Mouse (Mus musculus): ENCODE results near the gene Epb41. TPM values are rescaled to one million over a fixed set of nuclear protein-coding genes. Genes with fewer than 3 reads are reported as not detected.

Epb41 gene
- total RNA-seq, 2 experiments from 2014 or later, result 86.0 to 131 TPM

DNA sequence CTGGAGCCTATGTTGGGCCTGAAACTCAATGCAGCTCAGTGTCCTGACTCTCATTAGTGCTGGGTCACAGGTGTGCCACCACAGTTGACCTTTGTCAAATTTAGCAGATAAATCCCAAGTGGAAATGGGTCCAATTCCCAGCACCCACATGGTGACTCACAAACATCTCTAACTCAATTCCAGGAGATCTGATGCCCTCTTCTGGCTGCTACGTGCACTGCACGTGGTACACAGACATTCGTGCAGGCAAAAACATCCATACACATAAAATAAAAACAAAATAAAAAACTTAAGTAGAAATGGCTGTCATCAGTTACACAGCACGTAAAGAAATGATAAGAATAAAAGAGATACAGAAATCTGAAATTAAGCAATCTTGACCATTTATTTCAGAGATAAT, 52.5 kb downstream of the Epb41 start:
- intact Hi-C loops (cut with DNase I), result loop anchor here (5.0 kb wide), 1 partner anchor 35 kb away; no protein-coding TSS in a partner anchor
- DNase-seq, result no peak

DNA sequence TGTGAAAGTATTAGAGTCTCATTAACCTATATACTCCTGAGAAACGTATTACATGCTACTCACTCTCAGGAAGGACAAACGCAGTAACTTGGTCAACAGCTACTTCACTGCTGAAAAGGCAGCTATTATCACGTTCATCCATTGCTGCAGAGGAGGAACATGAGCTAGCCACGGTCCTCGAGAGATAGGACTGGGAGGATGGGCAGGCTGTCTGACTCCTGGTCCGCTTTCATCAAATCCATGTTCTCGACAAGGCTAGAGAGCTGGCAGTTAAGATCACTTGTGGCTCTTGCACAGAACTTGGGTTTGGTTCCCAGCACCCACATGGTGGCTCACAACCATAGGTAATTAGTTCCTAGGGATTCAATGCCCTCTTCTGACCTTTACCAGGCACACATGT, 53.2 kb downstream of the Epb41 start:
- no peak for DNase-seq
- intact Hi-C loops (cut with DNase I), result loop anchor here (5.0 kb wide), 1 partner anchor 35 kb away; no protein-coding TSS in a partner anchor

DNA sequence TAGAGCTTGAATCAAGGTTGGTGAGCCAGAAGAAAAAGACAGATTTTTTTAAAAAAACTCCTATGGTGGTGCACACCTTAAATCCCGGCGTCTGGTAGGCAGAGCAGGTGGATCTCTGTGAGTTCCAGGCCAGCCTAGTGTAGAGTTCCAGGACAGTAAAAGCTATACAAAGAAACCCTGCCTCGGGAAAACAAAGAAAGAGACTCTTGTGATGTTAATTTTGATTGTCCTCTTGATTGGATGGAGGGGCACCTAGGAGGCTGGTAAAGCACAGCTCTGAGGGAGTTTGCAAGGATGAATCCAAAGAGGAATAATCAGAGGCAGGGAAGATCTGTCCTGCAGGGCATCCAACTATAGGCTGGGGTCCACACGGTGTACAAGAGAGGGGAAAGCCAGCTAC, 56.6 kb downstream of the Epb41 start:
- DNase-seq, result no peak
- intact Hi-C loops (cut with DNase I), result no loop called here

DNA sequence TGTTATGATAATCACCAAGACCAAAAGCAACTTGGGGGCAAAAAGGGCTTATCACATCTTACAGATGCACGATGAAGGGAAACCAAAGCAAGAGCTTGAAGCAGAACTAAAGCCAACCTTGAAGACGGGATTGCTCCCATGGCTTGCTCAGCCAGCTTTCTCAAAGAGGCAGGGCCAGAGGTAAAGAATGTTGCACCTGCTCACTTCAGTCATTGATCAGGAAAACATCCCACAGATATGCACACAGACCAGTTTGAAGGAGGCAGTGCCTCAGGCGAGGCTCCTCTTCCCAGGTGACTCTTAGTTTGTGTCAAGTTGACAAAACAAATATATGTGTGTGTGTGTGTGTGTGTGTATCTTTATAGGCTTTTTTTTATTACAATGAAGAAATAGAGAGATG, 59.7 kb downstream of the Epb41 start:
- DNase-seq, result no peak
- intact Hi-C loops (cut with DNase I), result no loop called here

DNA sequence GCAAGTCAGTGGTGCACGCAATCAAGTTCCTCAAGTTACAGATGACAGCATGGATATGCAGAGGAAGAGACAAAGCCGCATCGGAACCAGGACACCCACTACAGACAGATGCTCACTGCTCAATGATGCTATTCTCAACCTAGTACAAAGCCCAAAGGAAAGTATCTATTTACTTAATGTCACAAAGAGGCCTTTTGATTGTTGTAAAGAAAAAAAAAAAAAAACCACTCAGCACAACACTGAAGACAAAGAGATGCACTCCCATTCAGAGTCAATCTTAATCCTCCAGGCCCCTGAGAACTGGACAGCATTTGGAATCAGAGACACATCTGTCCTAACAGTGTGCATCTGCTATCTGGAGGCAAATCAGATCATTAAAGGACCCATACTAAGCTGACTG, 63.5 kb downstream of the Epb41 start:
- intact Hi-C loops (cut with DNase I), result no loop called here
- no peak for DNase-seq

DNA sequence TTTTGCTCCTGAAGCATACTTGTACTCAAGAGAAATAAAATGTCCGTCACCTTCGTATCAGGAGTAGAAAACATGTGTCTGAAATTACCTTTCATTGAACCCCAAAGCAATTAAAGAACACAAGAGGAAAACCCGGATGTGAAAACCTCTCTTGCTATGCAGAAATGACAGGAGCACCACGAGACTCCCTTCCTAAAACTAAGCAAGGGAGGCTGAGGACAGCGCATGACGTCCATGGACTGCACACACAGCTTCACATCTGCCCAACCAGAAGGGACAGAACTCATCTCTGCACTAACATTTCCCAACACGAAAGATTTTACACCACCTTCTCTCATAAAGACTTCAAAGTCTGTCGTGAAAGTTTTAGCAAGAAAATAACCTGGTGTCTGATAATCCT, 64.7 kb downstream of the Epb41 start:
- intact Hi-C loops (cut with DNase I), result no loop called here

DNA sequence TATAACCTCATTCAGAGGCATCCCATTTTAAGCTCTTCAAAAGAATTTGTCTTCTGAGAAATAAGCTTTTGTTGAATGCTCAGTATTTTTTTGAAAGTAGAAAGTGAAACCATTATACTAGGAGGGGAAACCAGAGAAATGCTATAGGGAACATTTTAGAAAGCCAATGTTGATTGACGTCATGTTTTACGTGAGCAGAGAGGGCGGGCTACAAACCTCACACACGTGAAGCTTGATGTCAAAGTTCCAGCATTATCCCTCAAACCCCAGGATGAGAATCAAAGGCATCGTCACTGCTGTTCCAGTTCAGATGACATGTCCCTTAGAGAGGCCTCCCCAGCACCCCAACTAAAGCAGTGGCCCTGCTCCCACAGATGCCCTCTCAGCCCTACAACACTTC, 66.9 kb downstream of the Epb41 start:
- no peak for DNase-seq
- intact Hi-C loops (cut with DNase I), result no loop called here

More for the DNA sequence above, 64.7 kb downstream of the Epb41 start:
- DNase-seq, result no peak

DNA sequence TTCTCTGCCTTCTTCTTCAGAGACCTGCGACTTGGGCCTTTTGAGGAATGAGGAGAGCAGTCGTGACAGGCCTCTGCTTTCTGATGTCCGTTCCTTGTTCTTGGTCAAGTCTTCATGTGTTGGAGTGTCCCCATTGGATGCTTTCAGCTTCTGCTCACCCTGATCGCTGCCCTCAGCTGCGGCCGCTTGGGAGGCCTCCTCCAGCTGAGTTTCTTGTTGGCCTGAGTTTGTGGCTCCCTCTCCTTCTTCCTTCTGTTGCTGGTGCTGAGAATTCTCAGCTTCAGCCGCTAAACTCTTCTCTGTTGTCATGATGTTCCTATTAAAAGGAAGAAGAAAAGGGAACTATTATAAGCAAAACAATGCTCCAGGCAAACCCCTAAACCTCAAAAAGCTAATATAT, 68.0 kb downstream of the Epb41 start:
- DNase-seq, result no peak
- intact Hi-C loops (cut with DNase I), result no loop called here

DNA sequence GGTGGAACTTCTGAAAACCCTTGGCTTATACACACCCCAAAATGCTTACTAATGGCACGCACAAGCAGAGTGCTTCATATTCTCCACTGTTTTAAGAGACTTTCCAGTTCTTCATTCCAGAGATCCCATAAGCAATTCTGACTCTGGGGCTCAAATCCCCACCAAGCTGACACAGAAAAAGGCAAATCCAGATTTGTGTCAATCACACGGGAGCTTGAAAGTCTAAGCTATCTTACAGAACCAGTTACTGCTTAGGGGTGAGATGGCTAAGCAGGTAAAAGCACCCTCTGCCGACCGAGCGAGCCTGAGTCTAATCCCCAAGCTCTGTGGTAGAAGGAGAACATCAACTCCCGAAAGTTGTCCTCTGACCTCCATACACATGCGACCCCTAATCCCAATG, 76.5 kb downstream of the Epb41 start:
- no peak for DNase-seq
- intact Hi-C loops (cut with DNase I), result no loop called here

DNA sequence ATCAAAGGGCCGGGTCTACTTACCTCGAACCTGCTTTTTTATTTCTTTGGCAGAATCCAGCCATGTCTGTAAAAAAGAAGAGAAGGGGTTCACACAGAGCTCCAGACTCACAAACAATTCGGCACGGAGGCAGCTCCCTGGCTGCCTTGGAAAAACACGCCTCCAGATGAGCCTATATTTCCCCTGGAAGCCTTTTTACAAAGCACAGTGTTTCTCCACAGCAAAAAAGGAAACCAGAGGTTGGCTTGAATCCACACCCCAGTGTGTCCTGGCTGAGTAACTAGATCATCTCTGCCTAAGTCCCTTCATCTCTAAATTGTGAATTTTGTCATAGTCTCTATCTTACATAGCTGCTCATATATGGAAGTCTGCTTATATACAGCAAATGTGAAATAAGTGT, 77.6 kb downstream of the Epb41 start:
- intact Hi-C loops (cut with DNase I), result no loop called here
- DNase-seq, result peak in 1 of 2 experiments; percentile 12

DNA sequence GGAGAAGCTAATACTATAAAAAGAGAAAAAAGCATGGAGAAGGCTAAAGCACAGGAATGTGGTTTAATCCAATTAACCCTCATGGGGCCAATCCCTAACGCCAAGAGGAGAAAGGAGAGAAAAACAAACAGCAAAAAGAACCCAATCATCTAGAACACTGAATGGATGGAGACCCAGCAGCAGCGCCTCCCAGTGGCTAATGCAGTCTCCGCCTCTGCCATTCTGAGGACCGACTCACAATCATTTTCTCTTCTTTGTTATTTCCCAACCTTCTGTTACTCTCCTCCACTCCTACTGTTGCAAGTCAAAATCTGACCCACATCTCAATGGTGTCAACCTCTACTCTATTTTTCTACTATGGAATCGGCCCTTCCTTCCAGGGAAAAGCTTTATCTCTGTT, 78.1 kb downstream of the Epb41 start:
- intact Hi-C loops (cut with DNase I), result no loop called here
- DNase-seq, result peak in 1 of 2 experiments; percentile 18

DNA sequence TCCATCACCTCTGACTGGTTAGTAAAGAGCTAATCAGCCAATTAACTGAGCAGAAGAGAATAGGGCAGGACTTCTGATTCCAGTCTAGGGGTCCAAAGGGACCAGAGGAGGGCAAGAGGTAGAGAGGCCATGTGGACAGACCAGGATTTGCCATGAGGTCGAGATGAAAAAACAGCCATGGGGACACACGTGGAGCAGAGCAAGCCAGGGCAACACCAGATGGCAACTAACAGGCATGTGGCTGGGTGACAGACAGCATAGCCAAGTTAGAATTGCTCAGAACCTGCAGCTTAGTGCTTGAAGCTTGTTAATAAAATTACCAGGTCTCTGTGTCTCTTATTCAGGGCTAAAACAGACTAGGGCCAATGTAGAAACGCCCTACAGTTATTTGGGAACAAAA, 81.3 kb downstream of the Epb41 start:
- intact Hi-C loops (cut with DNase I), result no loop called here
- no peak for DNase-seq

DNA sequence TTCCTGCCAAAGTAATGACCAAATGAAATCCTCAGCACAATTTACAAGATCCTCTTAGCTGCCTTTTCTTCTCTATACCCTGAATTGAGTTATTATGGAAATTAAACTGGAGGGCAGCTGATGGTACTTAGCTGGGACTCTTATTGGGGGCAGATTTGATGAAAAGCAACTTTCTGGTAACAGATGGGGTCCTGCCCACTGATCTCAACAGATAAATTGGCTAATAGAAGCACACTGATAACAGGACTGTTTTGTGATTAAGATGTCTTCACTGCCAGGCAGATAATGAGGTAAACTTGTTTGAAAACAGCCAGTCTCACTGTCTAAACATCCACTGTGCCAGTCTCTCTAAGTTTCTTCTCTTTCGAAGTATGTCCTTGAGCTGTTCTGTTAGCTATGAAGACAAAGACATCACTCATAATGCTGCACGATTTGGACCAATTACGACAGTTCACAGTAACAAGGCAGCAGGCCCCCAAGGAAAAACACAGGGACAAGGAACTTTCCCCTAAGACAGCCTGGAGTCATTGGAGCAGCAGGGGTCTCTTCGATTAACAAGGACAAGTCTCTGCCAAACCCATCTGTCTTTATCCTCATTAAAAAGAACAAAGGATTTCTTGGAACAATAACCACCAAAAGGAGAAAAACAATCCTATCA, 92.1 kb downstream of the Epb41 start:
- intact Hi-C loops (cut with DNase I), result no loop called here
- DNase-seq, result no peak

DNA sequence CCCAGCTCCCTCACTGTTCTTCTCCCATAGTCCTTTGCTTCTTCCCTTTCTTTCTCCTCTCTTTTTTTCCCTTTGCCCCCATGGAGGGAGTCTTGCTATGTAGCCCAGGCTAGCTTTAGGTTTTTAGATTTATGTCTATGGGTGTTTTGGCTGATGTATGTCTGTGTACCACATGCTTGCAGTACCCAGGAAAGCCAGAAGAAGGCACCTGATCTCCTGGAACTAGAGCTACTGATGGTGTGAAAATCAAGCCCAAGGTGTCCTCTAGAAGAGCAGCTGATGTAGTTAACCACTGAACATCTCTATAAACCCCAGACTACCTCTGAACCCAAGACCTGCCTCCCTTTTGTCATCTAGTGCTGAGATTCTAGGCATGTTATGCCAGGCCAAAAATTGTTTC, 93.4 kb downstream of the Epb41 start:
- no peak for DNase-seq
- intact Hi-C loops (cut with DNase I), result no loop called here

DNA sequence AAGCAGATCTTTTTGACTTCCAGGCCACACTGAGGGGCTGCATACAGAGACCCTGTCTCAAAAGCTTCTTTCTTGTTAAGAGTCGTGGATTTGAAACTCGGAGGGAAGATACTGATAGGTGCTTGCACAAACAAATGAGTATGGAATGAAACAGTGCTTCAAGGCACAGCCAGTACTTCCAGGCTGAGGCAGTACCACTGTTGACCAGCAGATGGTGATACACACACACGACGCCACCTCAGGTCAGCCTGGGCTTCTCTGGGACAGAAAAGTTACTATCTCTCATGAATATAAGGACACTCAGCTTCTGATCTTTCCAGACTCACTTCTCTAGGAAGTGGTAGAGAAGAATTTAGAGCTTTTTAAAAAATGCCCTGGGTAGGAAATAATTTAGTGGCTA, 97.9 kb downstream of the Epb41 start:
- intact Hi-C loops (cut with DNase I), result loop anchor here (1.0 to 10.0 kb wide), 3 partner anchors 102 to 198 kb away; no protein-coding TSS in a partner anchor
- peak; percentile 84 to 90 for DNase-seq

DNA sequence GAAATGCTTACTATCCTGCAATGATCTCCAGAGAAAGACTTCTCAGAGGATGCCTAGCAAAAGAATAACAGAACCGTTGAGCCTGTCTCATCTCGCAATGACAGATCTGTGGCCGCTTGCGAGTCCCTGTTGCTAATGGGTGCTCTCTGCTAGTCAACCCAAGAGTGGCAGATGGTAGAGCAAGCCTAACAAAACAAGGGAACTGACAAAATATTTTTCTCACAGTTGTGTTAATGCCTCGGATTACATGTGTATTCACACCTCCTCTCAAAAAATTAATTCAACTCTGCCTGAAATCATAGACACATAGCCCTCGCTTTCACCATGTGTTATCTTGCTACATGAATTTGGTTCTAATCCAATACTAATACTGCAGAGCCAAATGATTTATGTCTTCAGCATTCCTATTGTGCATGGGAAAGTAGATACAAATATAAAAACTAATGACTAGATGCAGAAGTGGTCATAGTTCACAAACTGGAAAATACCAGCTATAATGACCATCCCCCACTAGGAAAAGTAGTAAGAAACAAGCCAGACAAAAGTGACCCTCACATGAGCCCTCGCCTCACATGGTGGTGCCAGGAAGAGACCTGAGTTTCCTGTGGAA, 104.8 kb downstream of the Epb41 start:
- no peak for DNase-seq
- intact Hi-C loops (cut with DNase I), result loop anchor here (10.0 kb wide), 1 partner anchor 204 kb away; no protein-coding TSS in a partner anchor

DNA sequence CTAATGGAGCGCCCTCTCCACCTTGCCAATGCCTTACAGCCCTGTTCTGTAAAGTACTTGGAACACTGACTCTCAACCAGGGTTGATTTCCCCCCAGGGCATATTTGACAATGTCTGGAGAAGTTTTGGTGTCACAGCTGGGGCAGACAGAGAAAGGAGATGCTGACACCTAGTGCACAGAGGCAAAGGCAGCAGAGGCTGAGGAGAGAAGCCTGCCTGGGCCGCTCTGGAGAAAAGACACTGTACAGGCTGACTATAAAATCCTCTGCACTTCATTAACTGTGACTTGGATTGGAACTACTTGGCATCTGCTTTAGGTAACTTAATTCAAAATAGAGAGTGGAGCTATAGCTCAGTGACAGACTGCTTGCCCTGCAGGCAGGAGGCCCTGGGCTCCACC, 106.2 kb downstream of the Epb41 start:
- peak in 1 of 2 experiments; percentile 32 for DNase-seq
- intact Hi-C loops (cut with DNase I), result loop anchor here (2.0 kb wide), 1 partner anchor 52 kb away; no protein-coding TSS in a partner anchor

DNA sequence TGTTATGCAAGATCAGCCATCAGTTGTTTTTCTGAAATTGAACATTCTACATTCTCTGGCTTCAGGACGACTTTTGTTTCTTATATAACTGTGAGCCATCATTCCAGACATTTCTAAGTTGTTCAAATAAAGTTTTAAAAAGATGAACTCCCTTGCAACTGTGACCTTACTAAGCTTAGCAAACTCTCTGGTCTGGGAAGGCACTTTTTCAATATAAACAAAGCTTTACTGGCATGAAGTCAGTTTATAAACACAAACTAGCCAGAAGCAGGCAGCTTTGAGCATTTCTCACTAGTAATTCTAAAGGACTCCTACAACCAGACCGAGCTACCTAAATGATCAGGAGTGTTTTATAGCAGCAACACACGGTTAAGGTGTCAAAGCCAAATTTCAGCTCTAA, 118.0 kb downstream of the Epb41 start:
- no peak for DNase-seq
- intact Hi-C loops (cut with DNase I), result no loop called here

DNA sequence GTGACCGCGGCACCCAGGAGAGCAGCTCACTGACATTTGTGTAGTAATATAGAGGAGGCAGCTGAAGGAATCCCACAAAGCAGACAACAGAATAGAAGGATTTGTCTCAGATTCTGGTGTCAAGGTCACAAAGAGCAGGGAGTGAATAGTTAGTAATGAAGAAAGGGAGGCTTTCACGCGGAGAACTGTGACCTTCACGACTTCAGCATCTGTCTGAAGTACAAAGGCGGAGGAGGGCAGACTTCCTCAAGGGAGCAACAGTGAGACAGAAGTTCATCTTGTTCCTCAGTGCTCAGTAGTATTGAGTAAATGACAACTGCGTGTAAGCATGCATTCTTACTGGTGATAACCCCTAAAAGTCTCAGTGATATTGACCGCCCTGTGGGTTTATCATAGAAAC, 124.5 kb downstream of the Epb41 start:
- intact Hi-C loops (cut with DNase I), result no loop called here

DNA sequence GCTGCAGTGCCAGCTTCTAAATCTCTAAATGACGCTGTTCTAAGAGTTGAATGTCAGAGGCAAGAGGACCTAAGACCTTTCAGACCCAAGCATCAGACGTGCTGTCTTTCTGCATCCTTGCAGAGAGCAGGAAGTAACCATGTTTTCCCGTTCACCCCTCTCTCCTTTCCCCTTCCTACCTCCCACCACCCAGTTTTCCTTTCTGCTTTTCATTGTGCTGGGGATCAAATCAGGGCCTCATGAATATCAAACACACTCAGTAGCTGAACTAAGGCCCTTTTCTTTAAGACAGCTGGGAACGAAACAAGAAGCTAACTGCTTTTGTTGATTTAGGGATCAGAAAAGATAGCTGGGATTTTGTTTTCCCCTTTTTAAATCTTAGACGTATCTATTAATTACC, 125.2 kb downstream of the Epb41 start:
- intact Hi-C loops (cut with DNase I), result no loop called here

More for the DNA sequence above, 124.5 kb downstream of the Epb41 start:
- DNase-seq, result no peak

DNA sequence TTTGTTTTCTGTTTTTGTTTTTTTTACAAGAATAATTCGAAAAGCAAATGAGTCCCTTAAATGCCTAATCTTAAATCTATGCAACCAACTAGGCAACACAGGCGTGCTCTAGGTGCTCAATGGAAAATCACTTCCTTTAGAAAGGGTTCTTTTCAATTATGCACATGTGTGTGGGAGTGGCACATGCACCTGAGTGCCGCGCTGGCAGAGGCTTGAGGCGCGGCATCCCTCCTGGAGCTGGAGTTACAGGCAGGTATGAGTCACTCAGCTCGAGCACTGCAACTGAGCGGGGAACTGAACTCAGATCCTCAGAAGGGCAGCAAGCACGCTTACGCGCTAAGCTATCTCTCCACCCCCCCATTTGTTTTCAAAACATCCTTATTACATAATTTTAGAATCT, 127.3 kb downstream of the Epb41 start:
- no peak for DNase-seq
- intact Hi-C loops (cut with DNase I), result no loop called here

More for the DNA sequence above, 125.2 kb downstream of the Epb41 start:
- DNase-seq, result no peak

DNA sequence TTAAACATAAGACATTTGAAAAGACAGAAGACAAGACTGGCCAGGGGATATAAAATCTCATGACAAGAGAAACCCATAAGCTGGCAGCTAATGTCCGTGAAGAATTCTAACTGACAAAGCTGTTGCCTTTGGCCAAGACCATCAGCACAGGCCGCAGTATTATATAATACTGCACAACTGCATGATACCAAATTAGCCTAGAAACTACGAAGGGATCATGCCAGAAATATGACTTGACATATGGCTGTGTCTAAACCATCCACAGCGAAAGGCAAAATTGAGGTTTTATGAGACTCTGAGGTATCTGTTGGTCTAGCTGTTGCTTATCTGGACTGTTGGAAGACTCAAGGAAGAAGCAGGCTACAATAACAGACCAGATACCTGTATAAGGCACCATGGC, 134.3 kb downstream of the Epb41 start:
- intact Hi-C loops (cut with DNase I), result no loop called here
- no peak for DNase-seq

Measured in heart, postnatal 10 days (tissue).